Mouse (Mus musculus) CH12.LX (cell line): ENCODE measurements at regions not wholly inside any gene's neighbourhood (a gene's known extent, or its start where the extent isn't known, plus 50 kb on each side); places are given as distances from the start of the nearest gene placed in this dataset.

ENCODE experiments used
- CTCF ChIP-seq, 2 experiments: IDR thresholded peaks in 1 of 2; conservative IDR thresholded peaks in 1 of 2; 2 replicates each; pipeline ENCODE4 v1.5.1; 2011 to 2012; ENCODE audit warnings: low read depth in 2 of 2, low read length in 2 of 2, improper control_type of control experiment in 1 of 2, inconsistent platforms in 1 of 2, mild to moderate bottlenecking in 1 of 2, moderate library complexity in 1 of 2
- ELF1 ChIP-seq: IDR thresholded peaks from 2 replicates; pipeline ENCODE4 v1.6.1; 2014; ENCODE audit warnings: low read depth, mild to moderate bottlenecking, inconsistent platforms, low read length, improper control_type of control experiment
- HCFC1 ChIP-seq: IDR thresholded peaks from 2 replicates; pipeline ENCODE4 v1.6.1; 2012; ENCODE audit warnings: low read depth, mild to moderate bottlenecking, inconsistent platforms, low read length, improper control_type of control experiment
- JUND ChIP-seq: conservative IDR thresholded peaks from 2 replicates; pipeline ENCODE4 v1.6.1; 2011; ENCODE audit warnings: low read depth, low read length, improper control_type of control experiment
- MXI1 ChIP-seq: IDR thresholded peaks from 2 replicates; pipeline ENCODE4 v1.6.1; 2011; ENCODE audit warnings: mild to moderate bottlenecking, low read depth, low read length, improper control_type of control experiment
- POLR2A ChIP-seq: IDR thresholded peaks from 2 replicates; pipeline ENCODE4 v1.6.1; 2011; ENCODE audit warnings: low read depth, mild to moderate bottlenecking, improper control_type of control experiment, low read length
- USF1 ChIP-seq: IDR thresholded peaks from 2 replicates; pipeline ENCODE4 v1.6.1; 2014; ENCODE audit warnings: low read depth, mild to moderate bottlenecking, inconsistent platforms, low read length, improper control_type of control experiment

DNA sequence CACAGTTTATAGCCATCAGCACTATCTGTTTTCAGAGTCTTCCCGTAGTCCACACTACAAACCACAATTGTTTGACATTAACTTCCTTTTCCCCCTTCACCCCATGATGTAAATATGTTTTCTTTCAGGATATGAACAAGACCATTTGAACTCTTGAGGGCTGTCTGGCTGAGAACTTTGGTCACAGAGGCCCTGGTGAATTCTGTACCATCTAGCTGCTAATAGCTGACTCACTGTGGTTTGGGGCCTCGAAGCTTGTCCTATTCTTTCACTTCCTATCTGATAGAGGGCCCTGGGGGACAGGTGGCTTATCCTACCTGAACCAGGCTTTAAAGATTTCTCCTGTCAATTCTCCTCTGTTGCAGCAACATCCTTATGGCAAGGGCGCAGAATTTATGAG, 188.2 kb upstream of the Zc3h12c start:
- no peak for TF ChIP-seq CTCF (conservative IDR thresholded peaks at IDR 0.05 in 1 of 2, IDR thresholded peaks at IDR 0.05 in 1 of 2; ENCODE audit: low read depth in 2 of 2, low read length in 2 of 2)
- no peak for TF ChIP-seq USF1
- TF ChIP-seq POLR2A: no peak
- TF ChIP-seq MXI1: peak; percentile 66; the same call in 1 of the 2 replicates
- peak; percentile 88 for TF ChIP-seq JUND
- peak; percentile 55 for TF ChIP-seq HCFC1
- TF ChIP-seq ELF1: peak; percentile 70
